Mouse (Mus musculus) hindbrain, embryonic 12.5 days (tissue): ENCODE results near the gene C130060K24Rik. TPM values are rescaled to one million over a fixed set of nuclear protein-coding genes. Genes with fewer than 3 reads are reported as not detected.

Experiments
- ATAC-seq: fragments of 200-750 bp; cut with Nextera tagmentation; 2 replicates; pipeline ENCODE4 v1.8.0; 2017; ENCODE audit warnings: moderate TSS enrichment; ENCODE audit not compliant: low FRiP score
- H3K27ac ChIP-seq: fragments of 300-500 bp; sonication (generic); 2 replicates; pipeline ENCODE4 v1.5.1; 2016; ENCODE audit warnings: mild to moderate bottlenecking
- H3K27me3 ChIP-seq: fragments of 300-500 bp; sonication (generic); 2 replicates; pipeline ENCODE4 v1.6.1; 2016; ENCODE audit warnings: mild to moderate bottlenecking
- H3K36me3 ChIP-seq: fragments of 300-500 bp; sonication (generic); 2 replicates; pipeline ENCODE4 v1.6.1; 2016; ENCODE audit warnings: mild to moderate bottlenecking
- H3K4me1 ChIP-seq: fragments of 300-500 bp; sonication (generic); 2 replicates; pipeline ENCODE4 v1.6.1; 2016
- H3K4me2 ChIP-seq: fragments of 300-500 bp; sonication (generic); replicated peaks from 2 replicates; pipeline ENCODE4 v1.6.1; 2016; ENCODE audit warnings: mild to moderate bottlenecking
- H3K4me3 ChIP-seq: fragments of 300-500 bp; sonication (generic); 2 replicates; pipeline ENCODE4 v1.5.1; 2016; ENCODE audit warnings: mild to moderate bottlenecking
- H3K9ac ChIP-seq: fragments of 300-500 bp; sonication (generic); 2 replicates; pipeline ENCODE4 v1.6.1; 2016; ENCODE audit warnings: mild to moderate bottlenecking, moderate library complexity
- H3K9me3 ChIP-seq: fragments of 300-500 bp; sonication (generic); replicated peaks from 2 replicates; pipeline ENCODE4 v1.6.1; 2016; ENCODE audit warnings: mild to moderate bottlenecking
- WGBS: fragments of 180-500 bp; shearing (Covaris S2); methylation state at CpG from one replicate; pipeline ENCODE4 v1.1.7; 2016; 5-methylcytosine and 5-hydroxymethylcytosine counted together
- polyA plus RNA-seq: library from polyadenylated mRNA; unstranded; fragments of >200 nt; fragmentation: Nextera tagmentation; extraction: Ambion mirVana; gene quantifications from 2 replicates; pipeline ENCODE4 v1.2.1, GENCODE M21; 2016

Gene C130060K24Rik
- polyA plus RNA-seq, 1 experiment from 2014 or later, result 2.2 TPM

DNA sequence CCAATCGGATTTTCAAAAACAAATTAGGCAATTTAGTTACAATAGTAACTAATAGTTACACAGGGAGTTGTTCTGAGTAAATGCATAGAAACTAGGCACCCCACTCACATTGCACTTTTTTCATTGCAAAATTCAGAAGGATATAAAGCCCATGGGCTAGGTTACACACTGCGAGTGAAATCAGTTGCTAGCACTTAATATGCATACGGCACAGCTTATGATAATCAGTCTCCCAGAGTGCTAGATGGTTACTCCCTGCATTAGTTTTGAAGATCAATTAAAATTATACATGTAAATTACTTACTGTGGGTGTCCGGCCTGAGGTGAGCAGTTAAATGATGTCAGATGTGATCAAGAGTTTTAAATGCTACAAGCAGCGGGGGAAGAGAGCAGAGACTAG lies 89.4 kb downstream of the C130060K24Rik start:
- Histone ChIP-seq H3K27me3 (no peaks in the 10 kb centered on the region), H3K4me2 (no peak overlapping the region), H3K9ac (no peak overlapping the region), H3K9me3 (no peaks in the 10 kb centered on the region), H3K4me1 (no peaks in the 10 kb centered on the region), H3K4me3 (no peak overlapping the region), H3K27ac (no peak overlapping the region), H3K36me3 (no peaks in the 10 kb centered on the region)
- no peak for ATAC-seq
- WGBS, result 83% methylated on average over 5 of the region's 5 CpGs

GRCm38 (mm10) chr6:65472455-65472854 lies 91.5 kb downstream of the C130060K24Rik start:
- H3K36me3 ChIP-seq, result no peaks in the 10 kb centered on the region
- no peak overlapping the region for H3K4me2 ChIP-seq
- WGBS, result 96% methylated on average over 7 of the region's 7 CpGs
- no peak overlapping the region for H3K27ac ChIP-seq
- no peaks in the 10 kb centered on the region for H3K4me1 ChIP-seq
- no peak for ATAC-seq
- H3K27me3 ChIP-seq, result no peaks in the 10 kb centered on the region
- H3K9ac ChIP-seq, result no peak overlapping the region
- no peaks in the 10 kb centered on the region for H3K9me3 ChIP-seq
- H3K4me3 ChIP-seq, result no peak overlapping the region

DNA sequence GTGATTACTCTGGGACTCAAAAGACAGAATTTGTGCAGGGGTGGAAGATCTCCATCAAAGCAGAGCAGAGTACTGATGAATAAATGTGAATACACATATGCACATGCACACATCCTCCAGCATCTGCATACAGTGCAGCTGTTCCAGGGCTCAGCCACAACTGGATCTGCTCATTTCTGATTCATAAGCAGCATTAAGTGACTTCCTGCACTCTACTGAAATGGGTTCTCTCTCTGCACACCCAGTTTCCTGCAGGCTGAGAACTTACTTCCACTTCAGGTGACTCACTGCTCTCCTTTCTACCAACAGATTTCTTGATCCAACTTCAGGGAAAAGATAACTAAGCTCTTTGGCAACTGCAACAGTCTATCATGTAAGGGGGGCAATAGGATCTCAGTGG lies 117.9 kb downstream of the C130060K24Rik start:
- ATAC-seq, result no peak
- Histone ChIP-seq H3K9ac (no peak overlapping the region), H3K4me3 (no peak overlapping the region), H3K4me2 (no peak overlapping the region), H3K36me3 (no peaks in the 10 kb centered on the region), H3K27ac (no peak overlapping the region), H3K9me3 (no peaks in the 10 kb centered on the region), H3K27me3 (no peaks in the 10 kb centered on the region), H3K4me1 (no peaks in the 10 kb centered on the region)

Other genes starting within 250 kb of the C130060K24Rik start
- 10.8 and 12.3 TPM in 2 replicates for gene Hpgds, start 236.2 kb upstream of the C130060K24Rik start, polyA plus RNA-seq
- gene Tnip3, start 144.2 kb downstream of the C130060K24Rik start, polyA plus RNA-seq, result not detected in 2 replicates